Mouse (Mus musculus) spleen, postnatal 0 days (tissue): ENCODE data around the gene Cts6. TPM values are rescaled to one million over a fixed set of nuclear protein-coding genes. Genes with fewer than 3 reads are reported as not detected.

ENCODE experiments used
- polyA plus RNA-seq: library from polyadenylated mRNA; unstranded; fragments of >200 nt; fragmentation: Nextera tagmentation; extraction: Ambion mirVana; gene quantifications from 2 replicates; pipeline ENCODE4 v1.2.1, GENCODE M21; 2015

Gene Cts6
- not detected in 2 replicates for polyA plus RNA-seq

DNA sequence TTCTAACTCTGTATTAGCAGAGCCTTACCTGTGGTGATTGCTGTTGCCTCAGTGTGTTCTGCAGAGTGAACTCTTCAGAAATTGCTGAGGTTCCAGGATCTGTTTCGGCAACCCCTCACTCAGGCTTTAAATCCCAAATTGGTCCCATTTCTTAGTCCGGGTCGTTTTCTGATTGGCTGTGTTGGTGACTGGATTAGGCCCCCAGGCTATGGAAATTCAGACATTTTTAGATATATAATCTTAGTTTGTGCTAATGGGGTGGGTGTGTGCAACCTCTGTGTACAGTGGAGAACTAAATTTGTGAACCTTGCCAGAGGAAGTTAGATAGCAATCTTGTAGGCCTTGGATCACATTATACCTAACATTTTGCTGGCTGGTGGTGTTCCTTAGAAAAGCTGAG lies at the start of gene Cts6:
Cts6 (minus strand) TSS at position 101 of the 400 bp plus-strand sequence.

DNA sequence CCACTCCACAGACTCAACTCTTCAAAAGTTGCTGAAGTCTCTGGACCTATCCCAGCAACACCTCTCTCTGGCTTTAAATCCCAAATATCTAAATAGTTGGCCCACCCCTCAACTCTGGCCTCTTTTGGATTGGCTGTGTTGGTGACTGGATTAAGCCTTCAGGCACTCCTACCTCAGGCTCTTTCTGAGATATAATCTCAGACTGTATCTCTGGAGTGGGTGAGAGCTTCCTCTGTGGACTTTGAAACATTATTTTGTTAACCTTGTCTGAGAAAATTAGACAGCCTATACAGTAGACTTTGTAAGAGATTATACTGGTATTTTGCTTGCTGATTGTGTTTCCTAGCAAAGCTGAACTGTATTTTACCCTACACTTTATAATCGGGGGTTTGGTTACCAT lies 39.1 kb downstream of the Cts6 start, which contains the start of gene Ctsr:
Ctsr (minus strand) TSS at position 101 of the 400 bp plus-strand sequence.

Other genes starting within 250 kb of the Cts6 start
- 0.39 TPM in 1 of 2 replicates, not detected in the other for gene Ctsj, start 197.5 kb downstream of the Cts6 start, polyA plus RNA-seq
- gene Ctsq, start 162.8 kb downstream of the Cts6 start, polyA plus RNA-seq: not detected in 2 replicates
- not detected in 2 replicates for gene Ctsr, start 39.2 kb downstream of the Cts6 start, polyA plus RNA-seq
- gene Cts8, start 51.9 kb upstream of the Cts6 start, polyA plus RNA-seq: not detected in 2 replicates
- not detected in 2 replicates for gene Gm49398, start 85.4 kb upstream of the Cts6 start, polyA plus RNA-seq
- not detected in 2 replicates for gene Cts7, start 154.8 kb upstream of the Cts6 start, polyA plus RNA-seq